Mouse (Mus musculus) heart, postnatal 25 days (tissue): ENCODE measurements at regions not wholly inside any gene's neighbourhood (a gene's known extent, or its start where the extent isn't known, plus 50 kb on each side); places are given as distances from the start of the nearest gene placed in this dataset.
A peak's percentile ranks its signal among the peaks of the same experiment; 100 is the strongest.
"Not testable (repeated sequence)": the region's sequence is repeated elsewhere in the genome, so short reads cannot be mapped to it uniquely, and the experiment has no call there.

Experiments
- DNase-seq: peaks from one replicate; pipeline ENCODE4 v3.0.0; 2022; ENCODE audit warnings: low spot score
- intact Hi-C: fragments of 180-260 bp; cut with DNase I; formaldehyde crosslinking; loops from one replicate; pipeline ENCODE4 v1.15.1; 2025

GRCm38 (mm10) chr8:19976461-19976860 lies 73.3 kb downstream of the Gm31371 start:
- DNase-seq: not testable (repeated sequence)

GRCm38 (mm10) chr8:19979536-19980345 lies 76.5 kb downstream of the Gm31371 start:
- peak; percentile 20 for DNase-seq
- intact Hi-C loops: no loop called here

More at GRCm38 (mm10) chr8:19976461-19976860, 73.3 kb downstream of the Gm31371 start:
- intact Hi-C loops: not testable (repeated sequence)

DNA sequence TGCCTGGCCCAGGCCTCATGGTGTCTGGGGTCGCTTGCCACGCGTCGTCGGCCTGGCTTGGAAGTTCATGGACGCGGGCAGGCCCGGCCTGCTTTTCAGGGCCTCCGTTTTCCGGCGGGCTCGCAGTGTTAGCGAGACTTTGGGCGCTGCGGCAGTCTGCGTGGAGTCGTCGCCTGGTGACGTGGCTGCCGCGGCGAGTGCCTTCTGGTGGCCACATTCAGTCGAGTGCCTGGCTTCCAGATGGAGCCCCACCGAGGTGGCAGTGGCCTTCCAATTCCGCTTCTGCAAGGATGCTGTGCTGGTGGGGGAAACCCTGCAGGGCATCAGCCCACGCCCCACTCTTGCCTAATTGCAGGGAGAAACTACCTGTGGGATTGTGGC lies 77.1 kb downstream of the Gm31371 start:
- intact Hi-C loops, DNase-seq: not testable (repeated sequence)

DNA sequence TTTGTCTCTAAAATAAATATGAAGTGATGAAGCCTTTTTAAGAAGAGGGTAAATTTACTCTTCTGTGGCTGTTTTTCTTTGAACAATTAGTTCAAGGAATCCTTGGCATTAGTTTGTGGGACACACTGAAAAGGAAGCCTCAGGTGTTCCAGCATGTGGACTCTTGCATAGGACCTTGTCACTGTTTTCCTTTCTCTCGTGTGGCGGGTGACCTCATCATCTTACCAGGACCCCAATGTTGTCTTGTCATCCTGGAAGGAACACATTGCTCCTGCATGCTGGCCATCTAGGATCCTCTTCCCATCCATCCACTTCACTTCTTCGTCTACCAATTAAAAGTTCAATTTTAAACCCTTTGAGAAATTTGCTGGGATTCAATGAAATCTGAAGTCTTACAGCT lies 104.9 kb downstream of the Gm31371 start:
- intact Hi-C loops, DNase-seq: not testable (repeated sequence)

- DNase-seq, intact Hi-C loops: not testable (repeated sequence)
Observed at GRCm38 (mm10) chr8:20010947-20011346, 107.8 kb downstream of the Gm31371 start.

DNA sequence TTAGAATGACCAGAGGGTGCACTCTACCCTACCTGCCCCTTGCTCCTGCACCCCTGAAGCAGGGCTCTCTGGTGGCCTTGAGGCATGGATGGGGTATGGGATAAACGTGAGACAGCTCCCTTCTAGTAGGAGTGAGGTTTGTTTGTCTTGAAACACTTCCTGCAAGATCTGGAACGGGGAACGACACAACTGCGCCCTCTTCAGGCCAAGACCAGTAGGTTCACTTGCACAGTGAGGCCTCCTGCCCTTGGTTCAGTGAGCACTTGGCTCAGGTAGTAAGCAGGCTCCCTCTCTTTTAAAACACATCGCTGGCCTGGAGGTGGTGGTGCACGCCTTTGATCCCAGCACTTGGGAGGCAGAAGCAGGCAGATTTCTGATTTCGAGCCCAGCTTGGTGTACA lies 110.1 kb downstream of the Gm31371 start:
- intact Hi-C loops, DNase-seq: not testable (repeated sequence)

GRCm38 (mm10) chr8:20014451-20015130 lies 111.4 kb downstream of the Gm31371 start:
- DNase-seq, intact Hi-C loops: not testable (repeated sequence)

- DNase-seq, intact Hi-C loops: not testable (repeated sequence)
Observed at GRCm38 (mm10) chr8:20015411-20016081, 112.4 kb downstream of the Gm31371 start.

DNA sequence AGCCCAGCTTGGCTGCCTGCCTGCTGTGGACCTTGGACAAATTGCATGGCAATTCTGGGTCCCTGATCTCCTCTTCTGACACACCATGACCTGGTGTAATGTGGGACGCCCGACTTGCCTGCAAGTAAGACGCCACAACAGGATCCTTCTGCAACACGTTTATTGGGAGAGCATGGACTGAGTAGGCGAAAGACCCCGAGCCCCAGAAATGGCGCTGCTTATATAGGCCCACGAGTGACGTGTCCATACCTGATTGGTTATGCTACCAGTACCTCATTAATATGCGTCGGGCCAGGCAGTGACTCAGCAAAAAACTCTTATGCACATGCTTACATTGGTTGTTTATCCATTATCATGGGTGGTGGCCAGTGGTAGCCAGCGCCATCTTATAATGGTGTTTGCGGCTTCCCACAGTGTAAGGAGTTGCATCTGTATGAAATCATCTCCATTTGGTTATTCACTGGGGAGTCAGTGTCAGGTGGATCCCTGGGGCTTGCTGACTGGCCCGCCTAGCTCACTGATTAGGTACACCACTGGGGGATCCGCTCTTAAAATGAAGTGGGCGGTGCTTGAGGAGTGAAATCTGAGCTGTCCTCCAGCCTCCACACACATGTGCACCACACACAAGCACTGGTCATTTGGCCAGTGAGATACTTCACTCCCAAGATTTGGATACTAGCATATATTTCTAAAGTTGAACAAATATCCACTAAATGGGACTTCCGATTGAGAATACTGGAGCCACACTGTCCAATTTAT lies 113.1 kb downstream of the Gm31371 start:
- intact Hi-C loops: not testable (repeated sequence)
- peak; percentile 41 for DNase-seq

DNA sequence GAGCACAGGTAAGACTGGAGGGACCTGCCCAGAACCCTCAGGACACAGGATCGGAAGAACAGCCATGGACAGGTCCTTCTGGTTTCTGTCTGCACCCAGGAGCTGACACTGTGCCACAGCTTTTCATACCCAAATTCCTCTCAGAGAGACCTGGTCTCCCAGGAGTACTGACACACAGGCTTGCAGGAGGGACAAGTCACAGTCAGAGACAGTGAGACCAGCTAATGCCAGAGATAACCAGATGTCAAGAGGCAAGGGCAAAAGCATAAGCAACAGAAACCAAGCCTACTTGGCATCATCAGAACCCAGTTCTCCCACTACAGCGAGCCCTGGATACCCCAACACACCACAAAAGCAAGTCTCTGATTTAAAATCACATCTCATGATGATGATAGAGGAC lies 122.3 kb downstream of the Gm31371 start:
- DNase-seq, intact Hi-C loops: not testable (repeated sequence)

DNA sequence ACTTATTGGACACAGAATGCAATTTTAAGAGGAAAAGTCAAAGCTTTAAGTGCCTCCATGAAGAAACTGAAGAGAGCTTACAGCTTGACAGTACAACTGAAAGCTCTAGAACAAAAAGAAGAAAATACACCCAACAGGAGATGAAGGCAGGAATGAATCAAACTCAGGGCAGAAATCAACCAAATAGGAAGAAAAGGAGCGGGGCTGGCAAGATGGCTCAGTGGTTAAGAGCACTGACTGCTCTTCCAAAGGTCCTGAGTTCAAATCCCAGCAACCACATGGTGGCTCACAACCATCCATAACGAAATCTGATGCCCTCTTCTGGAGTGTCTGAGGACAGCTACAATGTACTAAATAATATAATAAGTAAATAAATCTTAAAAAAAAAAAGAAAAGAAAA lies 124.8 kb downstream of the Gm31371 start:
- intact Hi-C loops: not testable (repeated sequence)
- DNase-seq: peak; percentile 27

GRCm38 (mm10) chr8:20030131-20030530 lies 126.9 kb downstream of the Gm31371 start:
- DNase-seq, intact Hi-C loops: not testable (repeated sequence)

DNA sequence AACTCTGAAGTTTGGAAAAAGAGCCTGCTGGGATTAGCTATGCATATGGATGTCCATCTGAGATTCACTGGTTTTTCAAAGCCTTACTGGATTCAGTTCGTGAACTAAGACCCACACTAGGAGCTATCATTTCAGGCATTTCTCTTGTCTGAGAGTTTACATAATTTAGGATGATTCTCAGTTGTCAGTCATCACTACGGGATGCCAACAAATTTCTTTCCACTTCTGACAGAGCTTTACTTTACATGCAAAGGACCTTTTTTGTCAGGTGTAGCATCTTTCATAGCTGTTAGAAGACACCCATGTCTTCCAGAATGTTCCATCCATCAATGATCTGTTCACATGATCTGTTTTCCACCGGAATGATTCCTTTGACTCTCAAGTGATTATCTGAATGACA lies 154.4 kb downstream of the Gm31371 start:
- intact Hi-C loops: not testable (repeated sequence)
- DNase-seq: peak; percentile 2

GRCm38 (mm10) chr8:20098121-20098520 lies 194.9 kb downstream of the Gm31371 start:
- peak; percentile 4 for DNase-seq
- intact Hi-C loops: not testable (repeated sequence)

DNA sequence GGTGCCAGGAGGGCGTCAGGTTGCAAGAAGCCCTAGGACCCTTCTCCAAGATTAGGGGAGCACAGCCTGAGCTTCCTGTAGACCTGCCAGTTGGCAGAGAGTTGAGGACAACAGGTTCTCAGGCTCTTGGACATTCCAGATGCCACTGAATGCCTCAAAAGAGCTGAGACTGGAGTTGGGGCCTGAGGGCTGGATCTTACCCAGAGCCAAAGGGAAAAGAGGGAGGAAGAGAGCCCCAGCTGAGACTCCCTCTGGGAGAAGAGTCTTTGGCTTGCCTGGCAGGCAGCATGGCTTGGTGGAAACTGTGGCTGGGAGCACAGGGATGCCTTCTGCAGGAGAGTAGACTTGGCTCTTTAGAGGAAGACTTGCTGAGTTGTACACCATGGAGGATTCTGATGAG lies 197.0 kb downstream of the Gm31371 start:
- DNase-seq, intact Hi-C loops: not testable (repeated sequence)

- intact Hi-C loops, DNase-seq: not testable (repeated sequence)
Observed at GRCm38 (mm10) chr8:20102374-20102773, 199.2 kb downstream of the Gm31371 start.

- intact Hi-C loops, DNase-seq: not testable (repeated sequence)
Observed at GRCm38 (mm10) chr8:20107154-20107553, 204.0 kb downstream of the Gm31371 start.

GRCm38 (mm10) chr8:20116785-20117184 lies 213.6 kb downstream of the Gm31371 start:
- intact Hi-C loops: not testable (repeated sequence)
- DNase-seq: peak; percentile 21

DNA sequence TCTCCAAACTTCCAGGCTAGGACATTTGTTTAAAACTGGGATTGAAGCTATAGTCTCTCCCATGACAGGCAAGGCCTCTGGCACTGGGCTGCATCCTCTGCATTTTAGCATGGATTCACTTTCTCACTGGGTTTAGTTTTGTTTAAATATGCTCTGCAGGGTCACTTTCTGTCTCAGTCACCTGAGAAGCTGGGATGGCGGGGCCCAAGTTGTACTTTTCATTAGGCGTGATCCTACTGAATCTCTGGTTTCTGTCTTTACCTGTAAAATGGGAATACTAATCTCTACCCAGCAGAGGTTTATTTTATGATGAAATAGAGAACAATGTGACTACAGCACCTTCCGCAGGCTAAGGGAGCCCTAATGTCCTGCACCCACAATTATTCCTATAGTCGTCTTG lies 216.4 kb downstream of the Gm31371 start:
- DNase-seq, intact Hi-C loops: not testable (repeated sequence)

GRCm38 (mm10) chr8:20120186-20120585 lies 217.0 kb downstream of the Gm31371 start:
- DNase-seq, intact Hi-C loops: not testable (repeated sequence)
